Mouse (Mus musculus) limb, embryonic 13.5 days (tissue): ENCODE data around the gene Pde4c. TPM values are rescaled to one million over a fixed set of nuclear protein-coding genes. Genes with fewer than 3 reads are reported as not detected.
A peak's percentile ranks its signal among the peaks of the same experiment; 100 is the strongest.

Experiments
- ATAC-seq: fragments of 200-750 bp; cut with Nextera tagmentation; 2 replicates; pipeline ENCODE4 v1.8.0; 2017; ENCODE audit warnings: low read depth, moderate number of reproducible peaks, moderate TSS enrichment; ENCODE audit not compliant: low FRiP score
- H3K27ac ChIP-seq: fragments of 300-500 bp; sonication (generic); 2 replicates; pipeline ENCODE4 v1.5.1; 2015; ENCODE audit warnings: inconsistent platforms, mild to moderate bottlenecking, moderate library complexity
- H3K27me3 ChIP-seq: fragments of 300-500 bp; sonication (generic); 2 replicates; pipeline ENCODE4 v1.6.1; 2015; ENCODE audit warnings: mild to moderate bottlenecking, inconsistent platforms
- H3K36me3 ChIP-seq: fragments of 300-500 bp; sonication (generic); 2 replicates; pipeline ENCODE4 v1.6.1; 2015; ENCODE audit warnings: inconsistent platforms, mild to moderate bottlenecking, moderate library complexity
- H3K4me1 ChIP-seq: fragments of 300-500 bp; sonication (generic); 2 replicates; pipeline ENCODE4 v1.6.1; 2015; ENCODE audit warnings: inconsistent platforms
- H3K4me2 ChIP-seq: fragments of 300-500 bp; sonication (generic); replicated peaks from 2 replicates; pipeline ENCODE4 v1.6.1; 2015; ENCODE audit warnings: inconsistent platforms, mild to moderate bottlenecking, moderate library complexity
- H3K4me3 ChIP-seq: fragments of 300-500 bp; sonication (generic); 2 replicates; pipeline ENCODE4 v1.5.1; 2015; ENCODE audit warnings: moderate library complexity, mild to moderate bottlenecking, inconsistent platforms
- H3K9ac ChIP-seq: fragments of 300-500 bp; sonication (generic); 2 replicates; pipeline ENCODE4 v1.6.1; 2015; ENCODE audit warnings: mild to moderate bottlenecking, inconsistent platforms
- H3K9me3 ChIP-seq: fragments of 300-500 bp; sonication (generic); 2 replicates; pipeline ENCODE4 v1.6.1; 2016; ENCODE audit warnings: inconsistent platforms
- WGBS: fragments of 180-500 bp; shearing (Covaris S2); methylation state at CpG from one replicate; pipeline ENCODE4 v1.1.7; 2015; 5-methylcytosine and 5-hydroxymethylcytosine counted together
- polyA plus RNA-seq: library from polyadenylated mRNA; unstranded; fragments of >200 nt; fragmentation: Nextera tagmentation; extraction: Ambion mirVana; gene quantifications from 2 replicates; pipeline ENCODE4 v1.2.1, GENCODE M21; 2015

The Pde4c gene
- polyA plus RNA-seq, 1 experiment from 2014 or later: 0.04 TPM

DNA sequence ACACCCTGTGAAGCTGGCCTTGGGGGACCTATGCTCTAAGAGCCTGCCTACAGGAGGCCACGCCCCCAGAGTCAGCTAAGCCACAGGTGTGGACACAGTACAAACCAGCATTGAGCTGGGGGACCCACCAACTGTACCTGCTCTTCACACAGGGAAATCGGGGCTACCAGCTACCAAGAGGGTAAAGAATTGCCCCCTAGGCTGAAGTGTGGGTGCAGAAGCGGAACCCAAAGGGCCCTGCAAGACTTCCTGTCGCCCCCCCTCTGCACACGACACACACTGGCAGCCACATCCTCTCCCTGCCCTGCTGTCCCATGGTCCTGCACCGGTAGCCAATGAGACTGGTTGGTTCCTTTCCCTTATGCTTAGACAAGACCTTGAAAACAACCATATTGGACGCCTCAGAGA lies 67.8 kb downstream of the Pde4c start:
- ATAC-seq: no peak
- H3K9ac ChIP-seq: peak overlapping the region; percentile 88
- H3K27me3 ChIP-seq: peaks cover 13% of the 10 kb centered on the region
- peaks cover 37% of the 10 kb centered on the region for H3K4me1 ChIP-seq
- peak overlapping the region; percentile 76 for H3K4me3 ChIP-seq
- H3K9me3 ChIP-seq: no peaks in the 10 kb centered on the region
- peak overlapping the region; percentile 10; the same call in 1 of the 2 replicates for H3K27ac ChIP-seq
- peaks cover 32% of the 10 kb centered on the region for H3K36me3 ChIP-seq
- 71% methylated on average over 7 of the region's 7 CpGs for WGBS
- H3K4me2 ChIP-seq: peak overlapping the region; percentile 79

DNA sequence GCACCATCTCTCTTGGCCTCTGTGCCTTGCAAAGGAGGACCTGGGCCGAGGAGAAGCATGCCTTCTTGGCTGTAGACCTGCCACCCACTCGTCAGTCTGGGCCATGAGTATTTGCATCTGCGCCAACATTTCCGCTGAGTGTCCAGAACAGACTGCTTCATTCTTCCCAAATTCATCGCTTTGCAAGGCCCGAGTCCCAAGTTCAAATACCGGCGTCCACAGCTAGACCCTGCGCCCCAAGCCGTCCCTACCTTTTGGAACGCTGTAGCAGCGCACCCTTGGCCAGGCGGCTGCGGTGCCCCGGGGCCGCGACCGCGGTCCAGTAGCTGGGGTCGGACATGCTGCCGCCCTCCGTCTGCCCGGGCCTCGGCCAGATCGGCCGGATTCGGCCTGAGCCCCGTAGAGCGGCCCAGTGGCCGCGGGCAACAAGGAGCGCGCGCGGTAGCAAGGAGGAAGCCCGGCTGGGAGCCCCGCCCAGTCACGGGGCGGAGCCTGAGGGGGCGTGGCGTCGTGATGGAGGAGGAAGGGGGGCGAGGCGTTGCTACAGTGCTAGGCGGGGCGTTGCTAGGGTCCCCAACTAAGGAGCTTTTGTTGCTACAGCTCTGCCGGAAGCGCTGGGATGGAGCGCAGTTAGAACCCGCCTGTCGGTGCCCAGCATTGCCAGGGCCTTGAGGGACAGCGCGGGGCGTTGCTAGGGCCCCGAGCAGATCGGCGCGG lies 68.6 kb downstream of the Pde4c start:
- H3K27me3 ChIP-seq: peaks cover 16% of the 10 kb centered on the region
- H3K9me3 ChIP-seq: no peaks in the 10 kb centered on the region
- WGBS: 5% methylated on average over 57 of the region's 58 CpGs
- peak overlapping the region; percentile 82 for H3K27ac ChIP-seq
- peak overlapping the region; percentile 88 for H3K9ac ChIP-seq
- peaks cover 42% of the 10 kb centered on the region for H3K4me1 ChIP-seq
- peak overlapping the region; percentile 79 for H3K4me2 ChIP-seq
- peak; percentile 81 for ATAC-seq
- peak overlapping the region; percentile 76 for H3K4me3 ChIP-seq
- peaks cover 23% of the 10 kb centered on the region for H3K36me3 ChIP-seq

DNA sequence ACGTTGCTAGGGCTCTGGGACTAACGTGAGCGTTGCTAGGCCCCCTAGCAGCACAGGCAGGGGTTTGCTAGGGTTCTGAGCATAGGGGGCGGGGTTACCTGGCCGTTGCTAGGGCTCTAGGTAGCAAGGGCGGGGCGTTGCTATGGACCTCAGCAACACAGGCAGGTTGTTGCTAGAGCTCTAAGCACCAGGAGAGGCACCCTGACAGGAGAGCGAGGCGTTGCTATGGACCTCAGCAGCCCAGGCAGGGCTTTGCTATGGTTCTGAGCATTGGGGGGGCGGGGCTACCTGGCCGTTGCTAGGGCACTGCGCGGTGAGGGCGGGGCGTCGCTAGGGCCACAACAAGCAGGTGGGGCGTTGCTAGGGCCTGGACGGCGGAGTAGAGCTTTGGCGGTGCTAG lies 69.2 kb downstream of the Pde4c start:
- H3K4me1 ChIP-seq: peaks cover 44% of the 10 kb centered on the region
- WGBS: under 1% methylated on average over 20 of the region's 20 CpGs
- no peaks in the 10 kb centered on the region for H3K9me3 ChIP-seq
- peak overlapping the region; percentile 79 for H3K4me2 ChIP-seq
- H3K9ac ChIP-seq: no peak overlapping the region
- ATAC-seq: peak; percentile 34; the same call in 1 of the 2 replicates
- peaks cover 18% of the 10 kb centered on the region for H3K27me3 ChIP-seq
- H3K36me3 ChIP-seq: peaks cover 18% of the 10 kb centered on the region
- peak overlapping the region; percentile 82 for H3K27ac ChIP-seq
- H3K4me3 ChIP-seq: peak overlapping the region; percentile 76

- peaks cover 2% of the 10 kb centered on the region for H3K36me3 ChIP-seq
- WGBS: 86% methylated on average over 2 of the region's 2 CpGs
- no peak for ATAC-seq
- peaks cover 48% of the 10 kb centered on the region for H3K4me1 ChIP-seq
- peaks cover 33% of the 10 kb centered on the region for H3K27me3 ChIP-seq
- H3K27ac ChIP-seq: no peak overlapping the region
- no peak overlapping the region for H3K4me2 ChIP-seq
- no peak overlapping the region for H3K9ac ChIP-seq
- no peak overlapping the region for H3K4me3 ChIP-seq
- H3K9me3 ChIP-seq: no peaks in the 10 kb centered on the region
Observed at GRCm38 (mm10) chr8:70794215-70794614, 70.7 kb downstream of the Pde4c start.

DNA sequence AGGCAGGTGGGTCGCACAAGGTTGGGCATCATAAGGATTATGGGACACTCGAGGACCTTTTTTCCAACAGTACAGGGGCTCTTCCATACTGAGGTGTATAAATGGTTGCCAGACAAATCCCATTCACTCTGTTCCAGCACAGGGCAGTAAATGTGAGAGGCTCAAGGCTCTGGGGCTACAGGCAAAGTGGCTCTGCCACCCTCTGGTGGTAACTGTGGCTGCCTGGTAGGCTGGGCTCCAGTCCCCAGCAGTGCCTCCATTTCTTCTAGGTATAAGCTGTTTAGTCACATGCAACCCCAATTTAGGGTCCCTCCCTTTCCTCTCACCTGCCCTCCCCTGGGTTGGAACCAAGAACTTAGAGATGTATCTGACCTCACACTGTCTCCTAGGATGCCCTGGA lies 71.8 kb downstream of the Pde4c start:
- Histone ChIP-seq H3K4me1 (peaks cover 42% of the 10 kb centered on the region), H3K9me3 (no peaks in the 10 kb centered on the region), H3K36me3 (no peaks in the 10 kb centered on the region), H3K27me3 (peaks cover 44% of the 10 kb centered on the region), H3K9ac (no peak overlapping the region), H3K4me3 (no peak overlapping the region), H3K4me2 (no peak overlapping the region), H3K27ac (no peak overlapping the region)
- no peak for ATAC-seq
- WGBS: 79% methylated on average over 2 of the region's 2 CpGs

DNA sequence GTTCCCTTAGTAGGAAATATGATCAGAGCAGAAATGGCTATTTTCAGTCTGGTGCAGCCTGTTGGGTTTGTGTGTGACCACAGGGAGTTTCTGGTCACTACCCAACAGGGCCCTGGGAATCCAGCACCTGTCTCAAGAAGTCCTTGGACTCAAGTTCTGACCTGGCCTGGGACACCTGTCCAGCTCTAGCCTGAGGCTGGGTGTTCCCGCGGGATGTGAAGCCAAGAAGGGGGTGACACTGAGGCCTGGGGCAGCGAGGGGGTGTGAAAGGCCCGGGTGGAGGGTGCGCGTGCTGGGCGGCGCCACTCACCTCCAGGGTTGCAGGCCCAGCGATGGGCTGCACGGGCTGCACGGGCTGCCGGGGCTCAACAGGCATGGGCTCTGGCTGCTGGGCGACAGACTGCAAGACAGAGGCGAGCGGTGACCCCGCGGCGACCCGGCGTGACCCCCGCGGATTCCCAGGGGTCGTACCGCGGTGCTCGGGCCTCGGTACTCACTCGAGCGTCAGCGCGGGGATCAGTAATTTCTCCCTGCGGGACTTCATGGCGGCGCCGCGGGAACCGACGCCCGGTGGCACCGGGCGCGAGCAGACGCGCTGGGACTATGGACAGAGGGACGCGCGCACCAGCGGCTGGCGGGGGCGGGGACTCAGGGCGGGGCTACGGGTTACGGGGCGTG lies 73.0 kb downstream of the Pde4c start:
- Histone ChIP-seq H3K9ac (peak overlapping the region; percentile 62), H3K4me3 (peak overlapping the region; percentile 56), H3K9me3 (no peaks in the 10 kb centered on the region), H3K36me3 (no peaks in the 10 kb centered on the region), H3K4me2 (peak overlapping the region; percentile 89), H3K4me1 (peaks cover 31% of the 10 kb centered on the region), H3K27me3 (peaks cover 55% of the 10 kb centered on the region), H3K27ac (no peak overlapping the region; the same call in 1 of the 2 replicates)
- ATAC-seq: no peak
- WGBS: 2% methylated on average over 54 of the region's 54 CpGs

GRCm38 (mm10) chr8:70797081-70798070 lies 73.9 kb downstream of the Pde4c start:
- peak; percentile 90 for ATAC-seq
- under 1% methylated on average over 57 of the region's 57 CpGs for WGBS
- Histone ChIP-seq H3K27me3 (peaks cover 63% of the 10 kb centered on the region), H3K4me3 (peak overlapping the region; percentile 56), H3K4me2 (peak overlapping the region; percentile 89), H3K27ac (no peak overlapping the region; the same call in 1 of the 2 replicates), H3K4me1 (peaks cover 26% of the 10 kb centered on the region), H3K9me3 (no peaks in the 10 kb centered on the region), H3K9ac (peak overlapping the region; percentile 62), H3K36me3 (no peaks in the 10 kb centered on the region)

- ATAC-seq: no peak
- 14% methylated on average over 15 of the region's 15 CpGs for WGBS
- peak overlapping the region; percentile 56 for H3K4me3 ChIP-seq
- peaks cover 18% of the 10 kb centered on the region for H3K4me1 ChIP-seq
- H3K4me2 ChIP-seq: peak overlapping the region; percentile 89
- peak overlapping the region; percentile 60 for H3K9ac ChIP-seq
- peaks cover 72% of the 10 kb centered on the region for H3K27me3 ChIP-seq
- H3K36me3 ChIP-seq: no peaks in the 10 kb centered on the region
- no peak overlapping the region for H3K27ac ChIP-seq
- H3K9me3 ChIP-seq: no peaks in the 10 kb centered on the region
Observed at GRCm38 (mm10) chr8:70798281-70798680, 74.8 kb downstream of the Pde4c start.

DNA sequence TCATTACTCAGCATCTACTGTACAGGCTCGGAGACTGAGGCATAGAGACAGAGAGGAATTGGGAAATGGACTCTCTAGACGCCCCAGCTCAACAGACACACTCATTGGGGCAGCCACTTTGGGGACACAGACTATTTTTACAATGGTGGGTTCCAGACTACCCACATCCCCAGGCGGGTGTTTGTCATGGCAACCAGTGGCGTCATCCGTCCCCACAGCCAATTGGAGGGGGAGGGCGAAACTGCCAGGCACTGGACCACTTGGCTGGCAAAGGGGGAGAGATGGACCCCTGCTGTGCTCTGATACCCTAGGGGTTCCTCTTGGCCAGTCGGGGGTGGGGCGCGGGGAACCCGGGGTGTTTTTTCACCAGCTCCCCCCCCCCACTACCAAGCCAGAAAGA lies 77.1 kb downstream of the Pde4c start:
- H3K36me3 ChIP-seq: no peaks in the 10 kb centered on the region
- no peak overlapping the region for H3K4me3 ChIP-seq
- no peak overlapping the region for H3K9ac ChIP-seq
- H3K27ac ChIP-seq: no peak overlapping the region
- H3K4me1 ChIP-seq: peaks cover 28% of the 10 kb centered on the region
- peaks cover 84% of the 10 kb centered on the region for H3K27me3 ChIP-seq
- no peak overlapping the region for H3K4me2 ChIP-seq
- no peak for ATAC-seq
- 54% methylated on average over 10 of the region's 10 CpGs for WGBS
- no peaks in the 10 kb centered on the region for H3K9me3 ChIP-seq
